Mouse (Mus musculus) MEL (cell line): ENCODE results near the gene Tenm3.

ENCODE experiments used
- CTCF ChIP-seq, 3 experiments: IDR thresholded peaks in 2 of 3; conservative IDR thresholded peaks in 1 of 3; 2 replicates each; pipeline ENCODE4 v1.5.1; 2011 to 2012; ENCODE audit warnings: low read length in 3 of 3, low read depth in 2 of 3, mild to moderate bottlenecking in 2 of 3, improper control_type of control experiment in 1 of 3, inconsistent platforms in 1 of 3, mixed read lengths in 1 of 3, moderate library complexity in 1 of 3; ENCODE audit not compliant: control insufficient read depth in 1 of 3, insufficient read depth in 1 of 3, poor library complexity in 1 of 3, severe bottlenecking in 1 of 3
- ETS1 ChIP-seq: IDR thresholded peaks from 2 replicates; pipeline ENCODE4 v1.6.1; 2012; ENCODE audit warnings: low read depth, mild to moderate bottlenecking, inconsistent platforms, low read length, improper control_type of control experiment, moderate library complexity
- GATA1 ChIP-seq: IDR thresholded peaks from 2 replicates; pipeline ENCODE4 v1.6.1; 2011; ENCODE audit warnings: low read depth, low read length, improper control_type of control experiment
- MYB ChIP-seq: IDR thresholded peaks from 2 replicates; pipeline ENCODE4 v1.6.1; 2011; ENCODE audit warnings: mild to moderate bottlenecking, low read depth, low read length, improper control_type of control experiment
- POLR2A ChIP-seq, 2 experiments: IDR thresholded peaks; 2 replicates each; pipeline ENCODE4 v1.6.1; 2011 to 2012; ENCODE audit warnings: low read length in 2 of 2, mild to moderate bottlenecking in 2 of 2, control low read depth in 1 of 2, improper control_type of control experiment in 1 of 2, low read depth in 1 of 2, moderate library complexity in 1 of 2; ENCODE audit not compliant: control insufficient read depth in 1 of 2, insufficient read depth in 1 of 2, poor library complexity in 1 of 2
- USF2 ChIP-seq, 2 experiments: IDR thresholded peaks; 2 replicates each; pipeline ENCODE4 v1.6.1; 2011 to 2012; ENCODE audit warnings: improper control_type of control experiment in 2 of 2, low read length in 2 of 2, borderline replicate concordance in 1 of 2, inconsistent platforms in 1 of 2, low read depth in 1 of 2, mild to moderate bottlenecking in 1 of 2; ENCODE audit not compliant: insufficient read depth in 1 of 2
- ZMIZ1 ChIP-seq: IDR thresholded peaks from 2 replicates; pipeline ENCODE4 v1.6.1; 2012; ENCODE audit warnings: low read depth, mild to moderate bottlenecking, inconsistent platforms, low read length, improper control_type of control experiment, moderate library complexity

- TF ChIP-seq GATA1 (no peak), USF2 (IDR thresholded peaks at IDR 0.05; ENCODE audit: borderline replicate concordance in 1 of 2, insufficient read depth in 1 of 2, low read depth in 1 of 2, low read length in 2 of 2) (no peak), POLR2A (IDR thresholded peaks at IDR 0.05; ENCODE audit: control insufficient read depth in 1 of 2, insufficient read depth in 1 of 2, low read depth in 1 of 2, low read length in 2 of 2, poor library complexity in 1 of 2) (no peak), ETS1 (no peak), CTCF (IDR thresholded peaks at IDR 0.05 in 2 of 3, conservative IDR thresholded peaks at IDR 0.05 in 1 of 3; ENCODE audit: control insufficient read depth in 1 of 3, insufficient read depth in 1 of 3, low read depth in 2 of 3, low read length in 3 of 3, poor library complexity in 1 of 3, severe bottlenecking in 1 of 3) (no peak), ZMIZ1 (no peak), MYB (no peak)
Observed at GRCm38 (mm10) chr8:48268638-48269037, 575.1 kb downstream of the Tenm3 start.
